Mouse (Mus musculus) liver, embryonic 14.5 days (tissue): Measurements from ENCODE around the gene Zfp26.

Experiments used
- CTCF ChIP-seq: IDR thresholded peaks from 2 replicates; pipeline ENCODE4 v1.5.1; 2016; ENCODE audit warnings: antibody characterized with exemption, low read depth, control low read depth
- EP300 ChIP-seq: IDR thresholded peaks from 2 replicates; pipeline ENCODE4 v1.6.1; 2016; ENCODE audit warnings: antibody characterized with exemption, low read depth

- TF ChIP-seq CTCF (peak; percentile 23; the same call in 1 of the 2 replicates), EP300 (no peak)
Observed at GRCm38 (mm10) chr9:20492527-20493233, 32.7 kb upstream of the Zfp26 start, which contains the start of gene Zfp426.
